Mouse (Mus musculus): ENCODE results near the gene Mafg. TPM values are rescaled to one million over a fixed set of nuclear protein-coding genes. Genes with fewer than 3 reads are reported as not detected.
"Not testable (repeated sequence)": the region's sequence is repeated elsewhere in the genome, so short reads cannot be mapped to it uniquely, and the experiment has no call there.

Gene Mafg
- total RNA-seq, 2 experiments from 2014 or later = 51.4 to 56.0 TPM

- DNase-seq (ENCODE audit: low spot score in 2 of 2) = peak; percentile 87 to 95
These were observed 35.0 kb downstream of the Mafg start, which contains the start of the genes Alyref and Anapc11 for GRCm38 (mm10) chr11:120598283-120598989. Alyref (minus strand) TSS chr11:120598365. Anapc11 (plus strand) TSS chr11:120598421.

DNA sequence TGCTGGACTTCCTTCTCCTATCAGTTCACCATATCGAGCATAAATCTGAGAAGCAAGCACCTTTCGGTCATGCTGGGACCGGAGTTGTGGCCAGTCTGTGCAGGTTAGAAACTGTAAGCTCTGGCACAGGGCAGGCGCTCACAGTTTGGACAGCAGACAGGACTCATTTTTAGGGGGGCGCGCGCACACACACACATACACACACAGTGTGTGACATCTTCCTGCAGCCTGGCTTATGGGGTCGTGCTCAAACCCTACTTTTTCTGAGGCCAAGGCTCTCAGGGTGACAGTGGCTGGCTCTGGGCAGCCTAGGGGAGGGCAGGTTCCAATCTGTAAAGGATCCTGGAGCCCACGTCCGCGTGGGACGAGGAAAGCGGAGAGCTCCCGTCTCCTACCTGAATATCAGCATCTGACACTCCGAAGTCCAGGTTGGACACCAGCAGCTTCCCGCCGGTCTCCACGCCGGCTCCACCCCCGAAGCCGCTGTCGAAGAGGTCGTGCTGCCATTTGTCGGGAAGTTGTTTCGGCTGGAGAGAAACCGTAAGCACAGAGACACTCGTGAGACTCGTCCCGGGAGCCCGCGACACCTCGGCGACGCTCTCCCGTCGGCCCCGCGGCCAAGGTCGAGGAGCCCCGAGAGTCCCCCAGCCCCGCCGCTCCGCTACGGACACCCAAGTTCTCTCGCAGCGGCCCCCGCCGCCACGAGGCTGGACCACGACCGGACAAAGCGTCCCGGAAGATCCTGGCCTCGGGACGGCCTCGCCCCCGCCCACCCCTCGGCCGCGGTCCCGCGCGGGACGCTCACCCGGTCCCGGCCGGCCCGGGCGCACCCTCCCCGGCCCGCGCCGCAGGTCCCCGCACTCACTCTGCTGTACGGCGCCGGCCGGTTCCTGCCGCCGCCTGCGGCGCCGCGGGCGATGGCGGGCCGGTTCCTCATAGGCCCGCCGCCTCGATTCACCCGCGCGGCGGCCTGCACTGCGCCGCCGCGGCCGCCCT, 35.9 kb downstream of the Mafg start:
- no peak for DNase-seq (ENCODE audit: low spot score in 2 of 2)

DNA sequence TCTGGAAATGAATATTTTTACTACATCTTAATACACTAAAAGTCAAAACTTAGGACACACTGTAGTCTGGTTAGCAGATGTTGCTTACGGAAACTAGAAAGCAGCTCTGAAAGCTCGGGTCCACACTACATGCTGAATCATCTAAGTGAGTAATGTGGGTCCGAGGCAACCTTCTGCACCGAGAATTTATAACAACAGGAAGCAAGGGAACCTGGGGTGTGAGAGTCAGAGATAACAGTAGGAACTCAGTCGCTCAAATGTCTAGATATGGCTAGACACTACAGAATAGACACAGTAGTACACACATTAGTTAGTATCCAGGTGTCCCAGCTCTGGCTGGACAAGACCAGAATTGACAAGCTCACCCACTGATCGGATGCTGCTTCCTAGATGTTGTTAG, 44.9 kb downstream of the Mafg start:
- no peak for DNase-seq (ENCODE audit: low spot score in 2 of 2)

DNA sequence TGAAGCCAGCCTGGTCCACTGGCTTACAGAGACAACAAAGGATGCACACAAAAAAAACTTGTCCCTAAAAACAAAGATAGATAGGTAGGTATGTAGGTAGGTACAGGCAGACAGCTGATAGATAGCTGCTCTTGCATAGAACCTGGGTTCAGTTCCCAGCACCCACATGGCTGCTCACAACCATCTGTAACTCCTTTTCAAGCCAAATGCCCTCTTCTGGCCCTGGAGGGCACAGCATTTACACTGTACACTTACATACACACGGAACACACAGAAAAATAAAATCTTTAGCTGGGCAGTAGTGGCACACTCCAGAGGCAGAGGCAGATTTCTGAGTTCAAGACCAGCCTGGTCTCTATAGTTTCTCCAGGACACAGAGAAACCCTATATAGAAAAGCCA, 49.5 kb downstream of the Mafg start:
- no peak for DNase-seq (ENCODE audit: low spot score in 2 of 2)

DNA sequence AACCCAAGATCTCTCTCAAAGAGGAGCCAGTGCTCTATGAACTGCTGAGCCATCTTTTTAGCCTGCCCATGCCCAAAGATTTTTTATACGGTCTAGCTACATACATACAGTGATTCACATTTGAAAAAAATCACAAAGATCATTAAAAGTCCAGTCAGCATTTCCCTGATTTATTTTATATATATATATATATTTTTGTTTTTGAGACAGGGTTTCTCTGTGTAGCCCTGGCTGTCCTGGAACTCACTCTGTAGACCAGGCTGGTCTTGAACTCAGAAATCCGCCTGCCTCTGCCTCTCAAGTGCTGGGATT, 50.5 kb downstream of the Mafg start:
- DNase-seq (ENCODE audit: low spot score in 2 of 2) = not testable (repeated sequence)

- DNase-seq (ENCODE audit: low spot score in 2 of 2) = no peak
These were observed 51.0 kb downstream of the Mafg start for GRCm38 (mm10) chr11:120582268-120582981.

- DNase-seq (ENCODE audit: low spot score in 2 of 2) = peak; percentile 80 to 83
These were observed 51.7 kb downstream of the Mafg start, which contains the start of gene Arhgdia for GRCm38 (mm10) chr11:120581490-120582267. Arhgdia (minus strand) TSS chr11:120581624.

GRCm38 (mm10) chr11:120580871-120581331, 52.5 kb downstream of the Mafg start:
- DNase-seq (ENCODE audit: low spot score in 2 of 2) = no peak

DNA sequence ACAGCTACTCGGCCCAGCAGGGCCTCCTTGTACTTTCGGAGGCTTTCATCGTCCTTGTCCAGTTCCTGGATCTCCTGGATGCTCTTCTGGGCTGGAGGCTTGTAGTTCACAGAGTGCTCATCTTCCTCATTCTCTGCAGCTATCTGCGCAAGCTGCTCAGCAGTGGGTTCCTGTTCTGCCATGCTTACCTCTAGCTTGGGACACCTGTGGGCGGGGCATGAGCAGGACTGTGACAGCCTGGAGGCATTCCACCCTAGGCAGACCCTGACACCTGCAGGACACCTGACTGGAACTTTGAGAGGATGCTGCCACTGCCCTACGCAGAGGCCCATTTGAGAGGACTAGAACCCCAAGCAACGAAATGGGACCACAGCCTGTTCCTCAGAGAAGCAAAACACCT, 53.2 kb downstream of the Mafg start:
- DNase-seq (ENCODE audit: low spot score in 2 of 2) = no peak

GRCm38 (mm10) chr11:120579316-120580107, 53.9 kb downstream of the Mafg start:
- DNase-seq (ENCODE audit: low spot score in 2 of 2) = peak in 1 of 2 experiments; percentile 54

DNA sequence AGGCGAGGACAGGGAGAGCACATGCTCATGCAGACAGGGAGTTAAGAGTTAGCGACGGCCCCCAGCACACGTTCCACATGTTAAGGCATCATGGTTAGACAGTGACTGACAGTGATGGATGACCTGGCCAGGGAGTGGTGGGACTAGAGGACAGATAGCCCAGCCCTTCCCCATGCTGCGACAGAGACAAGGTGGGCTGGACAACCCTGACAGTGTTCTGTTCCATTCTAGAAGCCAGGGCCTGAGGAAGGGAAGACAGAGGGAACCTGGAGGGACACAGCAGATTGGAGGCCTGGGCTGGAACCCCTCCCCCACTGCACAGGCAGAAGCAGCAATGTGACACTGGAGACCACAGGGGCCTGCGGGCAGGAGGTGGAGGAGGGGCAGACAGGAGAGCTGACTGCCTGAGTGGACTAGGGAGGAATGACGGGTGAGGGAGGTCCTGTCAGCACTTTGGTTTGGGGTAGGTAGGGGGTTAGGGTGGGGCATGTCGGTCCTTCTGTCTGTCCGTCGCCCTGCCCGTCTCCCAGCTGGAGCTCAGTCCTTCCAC, 54.6 kb downstream of the Mafg start:
- no peak for DNase-seq (ENCODE audit: low spot score in 2 of 2)

- DNase-seq (ENCODE audit: low spot score in 2 of 2) = no peak
These were observed 55.2 kb downstream of the Mafg start for GRCm38 (mm10) chr11:120578024-120578693.

GRCm38 (mm10) chr11:120577211-120578023, 56.0 kb downstream of the Mafg start:
- no peak for DNase-seq (ENCODE audit: low spot score in 2 of 2)

DNA sequence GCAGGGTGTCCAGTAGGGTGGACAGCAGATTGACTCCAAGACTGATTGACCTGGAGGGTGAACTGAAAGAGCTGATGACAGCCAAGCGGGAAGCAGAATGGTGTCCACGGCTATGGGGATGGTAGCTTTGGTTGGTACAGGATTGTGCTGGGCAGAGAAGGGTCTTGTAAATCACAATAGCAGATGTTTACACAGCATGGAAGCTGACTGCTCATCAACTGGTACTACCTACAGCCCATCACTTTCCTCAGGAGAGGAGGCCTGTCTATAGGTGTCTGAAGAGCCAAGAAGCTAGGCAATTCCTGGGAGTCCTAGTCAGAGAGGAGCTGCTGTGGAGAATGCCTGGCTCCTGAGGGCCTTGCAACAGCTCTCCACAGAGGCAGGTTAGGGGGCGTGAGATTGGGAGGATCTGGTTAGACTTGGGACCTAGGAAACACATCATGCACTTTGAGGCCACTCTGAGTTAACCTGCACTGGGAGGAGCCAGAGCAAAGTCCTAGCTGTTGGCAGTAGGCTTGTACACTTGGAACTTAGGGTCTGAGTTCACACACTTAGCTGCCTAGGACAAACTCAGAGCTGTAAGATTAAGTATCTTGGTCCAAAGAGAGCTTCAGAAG, 56.9 kb downstream of the Mafg start:
- no peak for DNase-seq (ENCODE audit: low spot score in 2 of 2)

GRCm38 (mm10) chr11:120575940-120576339, 57.5 kb downstream of the Mafg start:
- no peak for DNase-seq (ENCODE audit: low spot score in 2 of 2)
